Mouse (Mus musculus) hindbrain, embryonic 10.5 days (tissue): Measurements from ENCODE around the gene 1700030J22Rik. TPM values are rescaled to one million over a fixed set of nuclear protein-coding genes. Genes with fewer than 3 reads are reported as not detected.

ENCODE experiments used
- DNase-seq: peaks from one replicate; pipeline ENCODE4 v3.0.0-alpha.2; 2017; ENCODE audit warnings: low spot score
- H3K27ac ChIP-seq: fragments of 300-500 bp; sonication (generic); 2 replicates; pipeline ENCODE4 v1.5.1; 2016; ENCODE audit warnings: mild to moderate bottlenecking, moderate library complexity
- H3K27me3 ChIP-seq: fragments of 300-500 bp; sonication (generic); 2 replicates; pipeline ENCODE4 v1.6.1; 2016; ENCODE audit warnings: mild to moderate bottlenecking; ENCODE audit not compliant: poor library complexity, insufficient read depth, severe bottlenecking
- H3K36me3 ChIP-seq: fragments of 300-500 bp; sonication (generic); 2 replicates; pipeline ENCODE4 v1.6.1; 2016; ENCODE audit warnings: mild to moderate bottlenecking, moderate library complexity
- H3K4me1 ChIP-seq: fragments of 300-500 bp; sonication (generic); replicated peaks from 2 replicates; pipeline ENCODE4 v1.6.1; 2016; ENCODE audit warnings: mild to moderate bottlenecking
- H3K4me3 ChIP-seq: fragments of 300-500 bp; sonication (generic); 2 replicates; pipeline ENCODE4 v1.5.1; 2016; ENCODE audit warnings: mild to moderate bottlenecking, moderate library complexity
- H3K9me3 ChIP-seq: fragments of 300-500 bp; sonication (generic); 2 replicates; pipeline ENCODE4 v1.6.1; 2016; ENCODE audit warnings: mild to moderate bottlenecking, moderate library complexity
- WGBS: fragments of 180-500 bp; shearing (Covaris S2); methylation state at CpG from one replicate; pipeline ENCODE4 v1.1.7; 2016; 5-methylcytosine and 5-hydroxymethylcytosine counted together
- polyA plus RNA-seq: library from polyadenylated mRNA; unstranded; fragments of >200 nt; fragmentation: Nextera tagmentation; extraction: Ambion mirVana; gene quantifications from 2 replicates; pipeline ENCODE4 v1.2.1, GENCODE M21; 2016

Gene 1700030J22Rik
- polyA plus RNA-seq, 1 experiment from 2014 or later: 4.2 TPM

DNA sequence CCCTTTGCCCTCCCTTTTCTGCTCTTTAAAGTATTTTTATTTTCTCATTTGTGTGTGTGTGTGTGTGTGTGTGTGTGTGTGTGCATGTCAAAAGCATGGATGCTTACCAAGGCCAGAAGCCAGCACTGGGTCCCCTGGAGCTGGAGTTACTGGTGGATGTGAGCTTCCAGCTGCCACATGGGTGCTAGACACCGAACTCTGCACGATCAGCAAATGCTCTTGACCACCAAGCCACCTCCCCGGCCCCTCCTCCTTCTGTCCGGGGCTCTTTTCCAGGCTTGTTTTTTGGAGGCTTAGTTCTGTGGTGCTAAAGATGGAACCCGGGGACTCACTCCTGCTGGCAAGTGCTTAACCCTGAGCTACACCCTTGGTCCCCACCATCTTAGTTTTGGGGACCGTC, 31.9 kb downstream of the 1700030J22Rik start:
- Histone ChIP-seq H3K4me3 (no peak overlapping the region), H3K9me3 (no peaks in the 10 kb centered on the region), H3K36me3 (peaks cover 16% of the 10 kb centered on the region), H3K4me1 (peaks cover 35% of the 10 kb centered on the region), H3K27ac (no peak overlapping the region), H3K27me3 (no peaks in the 10 kb centered on the region)
- 83% methylated on average over 6 of the region's 6 CpGs for WGBS
- DNase-seq: no peak

DNA sequence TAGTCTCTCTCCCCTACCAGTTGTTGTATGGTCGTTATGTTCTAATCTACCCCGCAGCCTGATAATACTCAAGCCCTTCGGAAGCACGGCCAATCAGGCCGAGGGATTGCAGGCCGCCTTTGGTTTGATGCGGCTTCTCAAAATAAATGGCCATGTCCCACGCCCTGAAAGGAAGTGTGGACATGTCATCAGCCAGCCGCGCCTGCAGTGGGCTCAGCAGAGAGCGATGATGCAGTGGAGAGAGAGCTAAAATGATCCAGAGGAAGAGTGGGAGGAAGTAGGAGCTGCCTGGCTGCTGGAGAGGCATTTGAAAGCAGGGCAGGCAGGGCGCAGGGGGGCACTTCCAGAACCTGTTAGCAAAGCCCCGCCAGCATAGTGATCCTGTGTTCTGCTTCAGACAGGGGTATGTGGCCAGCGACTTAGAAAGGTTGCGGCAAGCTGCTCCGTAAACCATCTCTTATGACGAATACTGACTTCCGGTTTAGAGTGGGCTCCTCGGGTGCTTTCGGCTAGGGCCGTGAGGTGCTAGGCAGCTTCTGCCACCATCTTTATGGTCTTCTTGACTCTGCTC, 32.4 kb downstream of the 1700030J22Rik start:
- Histone ChIP-seq H3K4me1 (peaks cover 35% of the 10 kb centered on the region), H3K36me3 (peaks cover 19% of the 10 kb centered on the region), H3K27me3 (no peaks in the 10 kb centered on the region), H3K27ac (peak overlapping the region; percentile 8; the same call in 1 of the 2 replicates), H3K4me3 (no peak overlapping the region), H3K9me3 (no peaks in the 10 kb centered on the region)
- no peak for DNase-seq
- WGBS: 87% methylated on average over 21 of the region's 21 CpGs

DNA sequence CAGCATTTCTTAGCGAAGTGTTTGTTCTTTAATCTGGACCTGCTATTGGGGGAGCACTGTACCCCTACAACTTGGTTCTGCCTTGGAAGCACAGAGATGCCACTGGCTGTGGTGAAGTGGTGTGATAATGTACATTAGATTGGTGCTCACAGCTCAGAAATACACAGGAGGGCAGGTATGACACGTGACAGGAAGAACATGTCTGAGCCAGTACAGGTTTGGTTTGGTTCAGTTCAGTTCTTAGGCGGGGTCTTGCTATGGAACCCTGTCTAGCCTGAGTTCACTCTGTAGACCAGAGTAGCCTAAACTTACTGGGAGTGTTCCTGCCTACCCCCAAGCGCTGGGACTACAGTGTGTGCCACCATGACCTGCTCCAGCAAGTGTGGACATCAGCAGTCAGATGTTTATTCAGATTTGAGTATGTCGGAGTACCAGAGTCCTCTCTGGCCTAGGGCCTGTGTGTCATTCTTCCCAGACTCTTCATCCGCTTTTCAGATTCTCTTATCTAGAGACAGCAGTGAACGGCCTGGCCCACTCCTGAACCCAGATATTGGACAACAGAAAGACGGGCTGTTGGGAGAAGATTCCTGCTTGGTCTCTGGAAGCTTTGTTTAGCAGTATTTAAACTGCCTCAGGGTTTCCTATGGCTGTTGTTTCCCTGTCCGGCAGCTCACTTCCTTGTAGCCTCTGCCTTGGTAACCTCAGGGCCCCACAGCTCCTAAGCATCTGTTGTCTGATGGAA, 33.4 kb downstream of the 1700030J22Rik start:
- peaks cover 35% of the 10 kb centered on the region for H3K4me1 ChIP-seq
- no peak for DNase-seq
- WGBS: 89% methylated on average over 9 of the region's 9 CpGs

DNA sequence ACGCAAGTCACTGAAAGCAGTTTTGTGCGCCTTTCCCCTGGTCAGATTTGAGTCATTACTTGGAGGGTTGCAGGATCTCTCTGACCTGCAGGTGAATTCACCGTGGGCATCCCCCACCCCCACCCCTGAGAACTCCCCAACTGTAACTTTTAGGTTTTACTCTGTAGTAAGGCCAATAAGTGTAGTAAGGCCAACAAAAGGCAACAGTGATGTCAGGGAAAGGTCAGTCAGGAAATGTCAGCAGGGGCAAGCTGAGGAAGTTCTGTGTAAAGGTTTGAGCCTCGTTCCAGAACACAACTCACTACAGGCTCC, 34.4 kb downstream of the 1700030J22Rik start:
- no peak for DNase-seq
- Histone ChIP-seq H3K27me3 (no peaks in the 10 kb centered on the region), H3K9me3 (no peaks in the 10 kb centered on the region), H3K27ac (peak overlapping the region; percentile 89; the same call in 1 of the 2 replicates), H3K36me3 (peaks cover 35% of the 10 kb centered on the region), H3K4me1 (peaks cover 35% of the 10 kb centered on the region), H3K4me3 (peak overlapping the region; percentile 89)
- 20% methylated on average over 4 of the region's 4 CpGs for WGBS

More for the DNA sequence above, 33.4 kb downstream of the 1700030J22Rik start:
- peaks cover 28% of the 10 kb centered on the region for H3K36me3 ChIP-seq
- H3K27me3 ChIP-seq: no peaks in the 10 kb centered on the region
- no peak overlapping the region for H3K27ac ChIP-seq
- H3K9me3 ChIP-seq: no peaks in the 10 kb centered on the region
- H3K4me3 ChIP-seq: peak overlapping the region; percentile 89; the same call in 1 of the 2 replicates

DNA sequence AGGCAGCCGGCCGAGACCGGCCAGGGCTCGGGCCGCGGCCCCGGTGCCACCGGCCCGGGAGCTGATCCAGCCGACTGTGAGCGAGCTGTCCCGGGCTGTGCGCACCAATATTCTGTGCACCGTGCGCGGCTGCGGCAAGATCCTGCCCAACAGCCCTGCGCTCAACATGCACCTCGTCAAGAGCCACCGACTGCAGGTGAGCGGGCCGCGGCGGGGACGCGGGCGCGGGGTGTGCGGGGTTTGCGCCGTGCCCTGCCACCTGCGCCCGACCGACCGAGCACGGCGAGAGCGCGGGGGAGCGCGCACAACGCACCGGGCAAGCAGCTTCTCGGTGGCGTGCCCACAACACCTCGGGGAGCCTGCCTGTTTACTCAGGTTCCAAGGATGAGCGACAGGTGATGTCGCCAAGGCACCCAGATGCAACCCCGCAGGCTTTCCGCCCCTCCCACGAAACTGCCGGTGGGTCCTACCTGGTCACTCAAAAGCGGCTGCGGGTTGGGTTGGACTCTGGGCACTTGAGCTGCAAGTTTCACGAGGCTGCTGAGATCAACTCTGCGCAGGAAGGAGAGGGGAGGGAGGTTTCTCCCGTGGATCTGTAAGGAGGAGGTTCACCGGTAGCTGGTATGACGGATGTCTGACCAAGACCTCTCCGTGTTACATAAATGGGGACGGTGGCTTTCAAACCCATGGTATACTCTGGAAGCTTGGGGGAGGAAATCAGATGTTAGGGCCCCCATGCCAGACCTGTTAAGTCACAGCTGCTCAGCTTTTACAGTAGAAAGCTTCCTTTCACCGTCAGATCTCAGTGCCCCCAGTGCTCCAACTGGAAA, 35.0 kb downstream of the 1700030J22Rik start:
- peak overlapping the region; percentile 89 for H3K27ac ChIP-seq
- H3K9me3 ChIP-seq: no peaks in the 10 kb centered on the region
- WGBS: under 1% methylated on average over 62 of the region's 62 CpGs
- peak; percentile 29 for DNase-seq
- H3K36me3 ChIP-seq: peaks cover 41% of the 10 kb centered on the region
- no peaks in the 10 kb centered on the region for H3K27me3 ChIP-seq
- H3K4me1 ChIP-seq: peaks cover 35% of the 10 kb centered on the region
- H3K4me3 ChIP-seq: peak overlapping the region; percentile 89

DNA sequence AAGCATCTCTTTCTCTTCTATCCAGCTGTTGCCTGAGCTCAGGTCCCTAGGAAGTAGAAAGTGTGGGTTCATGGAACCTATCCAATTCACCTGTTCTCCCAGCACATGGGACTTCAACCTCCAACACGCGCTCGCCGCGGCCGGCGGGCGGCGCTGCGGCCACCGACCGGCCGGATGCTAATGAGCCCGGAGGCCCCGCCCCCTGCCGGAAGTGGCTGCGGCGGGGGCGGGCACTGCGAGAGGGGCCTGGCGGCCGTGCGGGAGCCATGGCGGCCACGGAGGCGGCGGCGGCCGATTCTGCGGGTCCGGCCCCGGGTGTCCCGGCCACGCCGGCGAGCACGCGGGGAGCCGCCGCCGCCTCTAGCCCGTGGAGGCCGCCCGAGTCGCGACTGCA, 35.6 kb downstream of the 1700030J22Rik start, which contains the start of gene Atmin:
Atmin (plus strand) TSS at position 233 of the 394 bp plus-strand sequence.
- Histone ChIP-seq H3K27ac (peak within 1 kb of the TSS; percentile 89), H3K4me1 (peaks cover 35% of the 10 kb centered on the region), H3K27me3 (no peaks in the 10 kb centered on the region), H3K4me3 (peak within 1 kb of the TSS; percentile 89), H3K9me3 (no peaks in the 10 kb centered on the region), H3K36me3 (peaks cover 47% of the 10 kb centered on the region)
- WGBS: under 1% methylated on average over 46 of the region's 46 CpGs
- DNase-seq: peak; percentile 85

DNA sequence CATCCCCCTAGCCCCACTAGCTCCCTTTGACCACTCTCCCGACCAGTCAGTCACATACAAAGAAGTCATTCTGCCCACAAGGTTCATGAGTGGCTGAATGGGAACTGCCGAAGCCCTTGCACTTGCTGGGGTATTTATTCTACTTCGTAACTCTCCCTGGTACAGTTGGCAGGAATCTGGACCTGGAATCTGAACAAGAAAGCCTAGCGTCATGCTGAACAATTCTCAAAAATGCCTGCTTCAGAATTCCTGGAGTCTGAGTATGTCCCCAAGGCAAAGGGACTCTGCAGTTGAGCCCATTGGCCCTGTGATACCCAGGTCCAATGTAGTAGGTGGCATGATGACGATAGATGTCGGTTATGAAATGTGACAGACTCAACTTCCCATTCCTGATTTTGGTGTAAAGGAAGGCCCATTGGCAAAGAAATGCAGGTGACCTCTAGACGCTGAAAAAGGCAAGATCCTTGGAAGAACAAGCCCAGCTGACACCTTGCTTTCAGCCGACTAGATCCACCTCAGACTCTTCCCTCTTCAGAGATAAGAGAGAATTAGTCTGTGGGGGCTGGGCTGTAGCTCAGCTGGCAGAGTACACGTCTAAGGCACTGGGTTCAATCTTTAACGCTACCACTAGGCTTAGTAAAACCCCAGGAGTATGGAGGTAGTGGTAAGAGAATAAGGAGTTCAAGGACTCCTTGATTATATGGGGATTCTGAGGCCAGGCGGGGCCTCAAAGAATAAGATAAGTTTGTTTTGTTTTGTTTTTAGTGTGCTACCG, 36.3 kb downstream of the 1700030J22Rik start:
- Histone ChIP-seq H3K9me3 (no peaks in the 10 kb centered on the region), H3K27ac (no peak overlapping the region), H3K4me1 (peaks cover 32% of the 10 kb centered on the region), H3K4me3 (no peak overlapping the region), H3K36me3 (peaks cover 50% of the 10 kb centered on the region), H3K27me3 (no peaks in the 10 kb centered on the region)
- WGBS: 83% methylated on average over 12 of the region's 12 CpGs
- no peak for DNase-seq

DNA sequence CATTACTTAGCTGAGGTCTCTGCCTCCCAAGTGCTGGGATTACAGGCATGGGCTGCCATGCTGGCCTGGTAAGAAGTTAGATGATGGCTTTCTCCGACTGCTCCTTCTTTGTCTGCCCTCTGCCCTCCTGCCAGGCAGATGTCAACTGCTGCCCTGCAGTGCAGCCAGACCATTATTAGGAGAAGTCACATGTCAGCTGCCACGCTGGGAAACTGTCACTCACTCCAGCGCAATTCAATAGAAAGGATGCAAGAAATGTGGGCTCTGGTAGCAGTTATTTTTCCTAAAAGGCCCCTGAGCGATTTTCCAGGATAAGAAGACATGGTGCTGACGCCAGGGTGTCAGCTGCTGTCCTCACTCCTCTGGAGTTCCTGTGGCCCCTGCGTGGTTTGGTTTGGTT, 43.3 kb downstream of the 1700030J22Rik start:
- no peak overlapping the region for H3K4me3 ChIP-seq
- H3K4me1 ChIP-seq: peaks cover 6% of the 10 kb centered on the region; the same call in 1 of the 2 replicates
- no peaks in the 10 kb centered on the region for H3K9me3 ChIP-seq
- no peaks in the 10 kb centered on the region for H3K27me3 ChIP-seq
- DNase-seq: peak; percentile 55
- H3K27ac ChIP-seq: 0 out of 2 replicates have a peak overlapping the region, but pooled peaks have one; percentile 40
- 28% methylated on average over 6 of the region's 6 CpGs for WGBS
- H3K36me3 ChIP-seq: peaks cover 97% of the 10 kb centered on the region

DNA sequence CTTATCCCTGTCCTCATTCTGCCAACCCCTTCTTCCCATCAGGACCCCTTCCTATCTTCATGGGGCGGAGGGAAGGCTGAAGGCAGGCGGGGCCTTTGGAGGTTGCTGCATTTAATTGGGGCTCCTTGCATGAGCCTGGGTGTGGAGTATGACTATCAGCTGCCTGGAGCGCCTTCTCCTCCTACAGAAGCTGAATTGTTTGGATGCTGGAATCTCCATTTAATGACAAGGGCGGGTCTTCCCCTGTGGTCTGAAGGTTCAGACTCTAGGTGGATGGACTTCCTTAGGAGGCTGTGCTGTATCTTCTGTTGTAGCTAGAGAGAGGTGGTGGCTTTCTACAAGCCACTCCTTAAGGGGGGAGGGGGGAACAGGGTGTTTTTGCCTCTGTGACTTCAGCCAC, 43.8 kb downstream of the 1700030J22Rik start:
- Histone ChIP-seq H3K9me3 (no peaks in the 10 kb centered on the region), H3K27ac (peak overlapping the region; percentile 40; the same call in 1 of the 2 replicates), H3K36me3 (peaks cover 97% of the 10 kb centered on the region), H3K4me3 (no peak overlapping the region), H3K27me3 (no peaks in the 10 kb centered on the region), H3K4me1 (peaks cover 6% of the 10 kb centered on the region; the same call in 1 of the 2 replicates)
- DNase-seq: no peak
- WGBS: 87% methylated on average over 4 of the region's 4 CpGs

DNA sequence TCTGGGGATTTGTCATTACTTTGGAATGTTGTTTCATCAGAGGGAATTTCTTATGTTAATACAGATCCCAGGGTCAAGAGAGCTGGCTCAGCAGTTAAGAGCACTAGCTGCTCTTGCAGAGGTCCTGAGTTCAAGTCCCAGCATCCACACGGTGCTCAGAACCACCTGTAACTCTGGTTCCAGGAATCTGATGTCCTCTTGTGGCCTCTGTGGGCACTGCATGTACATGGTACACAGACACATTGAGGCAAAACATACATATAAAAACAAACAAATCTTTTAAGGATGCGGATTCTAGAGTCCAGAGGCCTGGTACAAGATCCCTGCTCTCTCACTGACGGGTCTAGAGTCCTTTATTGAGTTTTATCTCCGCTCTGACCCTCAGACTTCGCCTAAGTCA, 50.2 kb downstream of the 1700030J22Rik start:
- Histone ChIP-seq H3K4me1 (no peaks in the 10 kb centered on the region), H3K36me3 (peaks cover 99% of the 10 kb centered on the region), H3K9me3 (no peaks in the 10 kb centered on the region), H3K4me3 (no peak overlapping the region), H3K27ac (no peak overlapping the region), H3K27me3 (no peaks in the 10 kb centered on the region)
- no peak for DNase-seq
- WGBS: 89% methylated on average over 5 of the region's 5 CpGs

DNA sequence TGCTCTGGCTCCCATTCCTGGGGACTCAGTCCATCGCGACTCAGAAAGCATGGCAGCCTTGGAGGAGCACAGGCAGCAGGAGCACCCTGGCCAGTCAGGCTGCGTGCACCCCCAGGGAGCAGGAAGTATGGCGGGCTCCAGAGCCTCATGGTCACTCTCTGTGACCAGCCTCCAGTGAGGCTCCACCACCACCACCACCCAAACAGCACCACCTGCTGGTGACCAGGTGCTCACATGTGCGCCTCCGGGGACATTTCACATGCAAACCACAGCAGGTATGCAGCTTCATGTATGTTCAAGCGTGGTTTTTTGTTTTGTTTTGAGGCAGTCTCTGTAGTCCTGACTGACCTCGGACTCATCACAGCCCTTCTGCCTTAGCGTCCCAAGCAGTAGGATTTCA, 50.9 kb downstream of the 1700030J22Rik start:
- peak; percentile 16 for DNase-seq
- Histone ChIP-seq H3K36me3 (peaks cover 96% of the 10 kb centered on the region), H3K27me3 (no peaks in the 10 kb centered on the region), H3K4me3 (no peak overlapping the region), H3K27ac (no peak overlapping the region), H3K9me3 (no peaks in the 10 kb centered on the region), H3K4me1 (no peaks in the 10 kb centered on the region)
- WGBS: 86% methylated on average over 9 of the region's 9 CpGs

DNA sequence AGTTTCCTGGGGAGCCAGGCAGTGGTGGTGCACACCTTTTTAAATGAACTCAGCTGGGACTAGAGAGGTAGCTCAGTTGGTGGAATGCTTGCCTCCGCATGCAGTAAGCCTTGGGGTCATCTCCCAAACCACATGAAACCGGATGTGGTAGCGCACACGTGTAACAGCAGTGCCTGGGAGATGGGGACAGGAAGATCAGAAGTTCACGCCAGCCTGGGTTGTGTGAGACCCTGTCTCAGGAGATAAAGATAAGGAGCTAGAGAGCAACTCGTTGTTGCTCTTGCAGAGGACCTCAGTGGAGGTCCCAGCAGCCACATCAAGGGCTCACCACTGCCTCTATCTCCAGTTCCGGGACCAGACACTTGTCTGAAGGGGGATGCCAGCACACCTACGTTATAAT, 55.2 kb downstream of the 1700030J22Rik start:
- no peak for DNase-seq
- Histone ChIP-seq H3K9me3 (no peaks in the 10 kb centered on the region), H3K4me3 (no peak overlapping the region), H3K4me1 (peaks cover 19% of the 10 kb centered on the region), H3K36me3 (peaks cover 54% of the 10 kb centered on the region), H3K27ac (no peak overlapping the region), H3K27me3 (no peaks in the 10 kb centered on the region)
- 95% methylated on average over 8 of the region's 8 CpGs for WGBS
